In genomic region chr7:129756138-129756537, GRCm38 (mm10) we compare ENCODE assay signal across 17 mouse cellular contexts.
DNase-seq lines count a peak whose midpoint lies in the region; ATAC-seq and TF ChIP-seq lines count a peak whose summit lies in the region.
"Had no signal": no experiment of that assay in that cellular context is flagged by ENCODE, and none has a peak within 500 bp of the region (broad histone marks: within the 10 kb centered on the region; RNA-seq: fewer than 3 reads in every experiment).

No protein-coding gene starts in this region.

- DNase-seq in adipocyte (ENCODE audit: low spot score): peak; percentile 33
- peak; percentile 45 for DNase-seq in fat pad, adult 2 months (ENCODE audit: extremely low read depth, low read depth, low spot score)
- DNase-seq in lung, postnatal 0 days (ENCODE audit: low spot score): peak; percentile 94
- no peak for DNase-seq in gastrocnemius, postnatal 36 days
- no peak for DNase-seq in forebrain, embryonic 10.5 days (ENCODE audit: extremely low spot score, low spot score)
- DNase-seq in retina, embryonic 14.5 days (ENCODE audit: low spot score): no peak
- DNase-seq: embryo, embryonic 11 days; gastrocnemius, postnatal 14 days; heart, postnatal 4 days; kidney, adult 9 months; left cerebral cortex, postnatal 4 days had no signal

- intact Hi-C loops in gastrocnemius, postnatal 36 days (cut with DNase I): no loop called here

- no peak overlapping the region for H3K4me2 ChIP-seq in lung, postnatal 0 days (replicated peaks; ENCODE audit: low read depth, low read length)
- H3K4me2 ChIP-seq: embryonic facial prominence, embryonic 15.5 days; forebrain, embryonic 13.5 days; heart, embryonic 13.5 days; neural tube, embryonic 12.5 days had no signal

- 31% methylated on average over 6 of the region's 6 CpGs for WGBS in lung, postnatal 0 days
- WGBS in small intestine, adult 2 months: 23% methylated on average over 6 of the region's 6 CpGs
- WGBS in forebrain, embryonic 10.5 days: 93% methylated on average over 6 of the region's 6 CpGs

- no peaks in the 10 kb centered on the region for H3K36me3 ChIP-seq in lung, postnatal 0 days (ENCODE audit: insufficient read depth, low read length)
- no peaks in the 10 kb centered on the region for H3K36me3 ChIP-seq in small intestine, adult 2 months (ENCODE audit: control insufficient read depth, insufficient read depth, low read length)
- H3K36me3 ChIP-seq in forebrain, embryonic 10.5 days (replicated peaks): no peaks in the 10 kb centered on the region
- H3K36me3 ChIP-seq: embryonic facial prominence, embryonic 15.5 days; heart, embryonic 13.5 days; neural tube, embryonic 12.5 days had no signal

- ATAC-seq in lung, postnatal 0 days: peak; percentile 83
- ATAC-seq: forebrain, embryonic 13.5 days had no signal

- no peaks in the 10 kb centered on the region for H3K27me3 ChIP-seq in lung, postnatal 0 days (replicated peaks; ENCODE audit: insufficient read depth, low read length)
- no peaks in the 10 kb centered on the region for H3K27me3 ChIP-seq in small intestine, adult 2 months (ENCODE audit: control insufficient read depth, insufficient read depth, low read length)
- H3K27me3 ChIP-seq in forebrain, embryonic 10.5 days (ENCODE audit: poor library complexity, severe bottlenecking): no peaks in the 10 kb centered on the region
- H3K27me3 ChIP-seq: embryonic facial prominence, embryonic 15.5 days; forebrain, embryonic 13.5 days; heart, embryonic 13.5 days; neural tube, embryonic 12.5 days had no signal

- H3K9ac ChIP-seq in lung, postnatal 0 days (replicated peaks; ENCODE audit: low read depth): no peak overlapping the region
- H3K9ac ChIP-seq: embryonic facial prominence, embryonic 15.5 days; forebrain, embryonic 13.5 days; heart, embryonic 13.5 days; liver, embryonic 14.5 days; neural tube, embryonic 12.5 days had no signal

- H3K27ac ChIP-seq in lung, postnatal 0 days (ENCODE audit: low read length): peak overlapping the region; percentile 43
- H3K27ac ChIP-seq in small intestine, adult 2 months (ENCODE audit: insufficient read depth, low read depth, low read length): peak overlapping the region; percentile 39; the same call in 1 of the 2 replicates
- H3K27ac ChIP-seq in forebrain, embryonic 10.5 days: no peak overlapping the region
- H3K27ac ChIP-seq: embryonic facial prominence, embryonic 15.5 days; forebrain, embryonic 13.5 days; heart, embryonic 13.5 days; liver, embryonic 14.5 days; neural tube, embryonic 12.5 days had no signal

- no peak overlapping the region for H3K4me3 ChIP-seq in lung, postnatal 0 days (ENCODE audit: low read depth, low read length)
- H3K4me3 ChIP-seq in small intestine, adult 2 months (ENCODE audit: low read depth, low read length): no peak overlapping the region
- H3K4me3 ChIP-seq in forebrain, embryonic 10.5 days: no peak overlapping the region
- H3K4me3 ChIP-seq: embryonic facial prominence, embryonic 15.5 days; forebrain, embryonic 13.5 days; heart, embryonic 13.5 days; neural tube, embryonic 12.5 days had no signal

- peak; percentile 93 for TF ChIP-seq EP300 in lung, postnatal 0 days (IDR thresholded peaks at IDR 0.05)

- H3K9me3 ChIP-seq in lung, postnatal 0 days (ENCODE audit: low read length): no peaks in the 10 kb centered on the region
- H3K9me3 ChIP-seq in forebrain, embryonic 10.5 days: no peaks in the 10 kb centered on the region
- H3K9me3 ChIP-seq: embryonic facial prominence, embryonic 15.5 days; forebrain, embryonic 13.5 days; heart, embryonic 13.5 days; neural tube, embryonic 12.5 days had no signal

- no peak for TF ChIP-seq CTCF in lung, postnatal 0 days (IDR thresholded peaks at IDR 0.05)
- TF ChIP-seq CTCF in small intestine, adult 2 months (IDR thresholded peaks at IDR 0.05; ENCODE audit: extremely low read depth, insufficient read length, insufficient replicate concordance, low read depth, low read length): no peak

- H3K4me1 ChIP-seq in lung, postnatal 0 days (ENCODE audit: insufficient read depth, low read depth, low read length): peaks cover 13% of the 10 kb centered on the region
- peaks cover 9% of the 10 kb centered on the region; the same call in 1 of the 2 replicates for H3K4me1 ChIP-seq in small intestine, adult 2 months (ENCODE audit: control insufficient read depth, insufficient read depth, insufficient read length, low read length)
- H3K4me1 ChIP-seq in forebrain, embryonic 10.5 days: peaks cover 17% of the 10 kb centered on the region
- H3K4me1 ChIP-seq: forebrain, embryonic 13.5 days; neural tube, embryonic 12.5 days had no signal

- no peak for TF ChIP-seq POLR2A in small intestine, adult 2 months (IDR thresholded peaks at IDR 0.05; ENCODE audit: low read depth, low read length)

Comparison
In these comparisons a context has a peak if more than half of its experiments do, and no peak if none do; other contexts are left out.
1. DNase-seq: peak in adipocyte (single experiment), fat pad, adult 2 months (single experiment) and lung, postnatal 0 days (single experiment); none in gastrocnemius, postnatal 36 days (0 of 2), forebrain, embryonic 10.5 days (single experiment) and retina, embryonic 14.5 days (single experiment).